Mouse (Mus musculus): ENCODE measurements around the gene Wnk2. TPM values are rescaled to one million over a fixed set of nuclear protein-coding genes. Genes with fewer than 3 reads are reported as not detected.

Gene Wnk2
- polyA plus RNA-seq, 1 experiment: 13.4 TPM

- DNase-seq (ENCODE audit: low read depth): no peak
These were observed 4.5 kb downstream of the Wnk2 start for GRCm38 (mm10) chr13:49143323-49143722.

GRCm38 (mm10) chr13:49142396-49142795, 5.4 kb downstream of the Wnk2 start:
- DNase-seq (ENCODE audit: low read depth): no peak

- DNase-seq (ENCODE audit: low read depth): no peak
These were observed 7.2 kb downstream of the Wnk2 start for GRCm38 (mm10) chr13:49140567-49140966.

GRCm38 (mm10) chr13:49134491-49134890, 13.3 kb downstream of the Wnk2 start:
- no peak for DNase-seq (ENCODE audit: low read depth)

GRCm38 (mm10) chr13:49133125-49133524, 14.7 kb downstream of the Wnk2 start:
- no peak for DNase-seq (ENCODE audit: low read depth)

- DNase-seq (ENCODE audit: low read depth): no peak
These were observed 15.7 kb downstream of the Wnk2 start for GRCm38 (mm10) chr13:49131946-49132687.

GRCm38 (mm10) chr13:49131342-49131855, 16.4 kb downstream of the Wnk2 start:
- DNase-seq (ENCODE audit: low read depth): no peak

- no peak for DNase-seq (ENCODE audit: low read depth)
These were observed 18.0 kb downstream of the Wnk2 start for GRCm38 (mm10) chr13:49129845-49130244.

GRCm38 (mm10) chr13:49129154-49129553, 18.7 kb downstream of the Wnk2 start:
- DNase-seq (ENCODE audit: low read depth): no peak

GRCm38 (mm10) chr13:49127844-49128631, 19.8 kb downstream of the Wnk2 start:
- DNase-seq (ENCODE audit: low read depth): no peak

GRCm38 (mm10) chr13:49122106-49122505, 25.7 kb downstream of the Wnk2 start:
- no peak for DNase-seq (ENCODE audit: low read depth)

GRCm38 (mm10) chr13:49117563-49117962, 30.3 kb downstream of the Wnk2 start:
- DNase-seq (ENCODE audit: low read depth): no peak

GRCm38 (mm10) chr13:49114921-49115320, 32.9 kb downstream of the Wnk2 start:
- no peak for DNase-seq (ENCODE audit: low read depth)

- no peak for DNase-seq (ENCODE audit: low read depth)
These were observed 33.7 kb downstream of the Wnk2 start for GRCm38 (mm10) chr13:49114116-49114515.

- DNase-seq (ENCODE audit: low read depth): no peak
These were observed 34.5 kb downstream of the Wnk2 start for GRCm38 (mm10) chr13:49113345-49113744.

- peak; percentile 28 for DNase-seq (ENCODE audit: low read depth)
These were observed 35.2 kb downstream of the Wnk2 start for GRCm38 (mm10) chr13:49112652-49113051.

GRCm38 (mm10) chr13:49109665-49110064, 38.1 kb downstream of the Wnk2 start:
- no peak for DNase-seq (ENCODE audit: low read depth)

- no peak for DNase-seq (ENCODE audit: low read depth)
These were observed 39.5 kb downstream of the Wnk2 start for GRCm38 (mm10) chr13:49108119-49108846.

GRCm38 (mm10) chr13:49103913-49104312, 43.9 kb downstream of the Wnk2 start:
- no peak for DNase-seq (ENCODE audit: low read depth)

GRCm38 (mm10) chr13:49103235-49103634, 44.6 kb downstream of the Wnk2 start:
- DNase-seq (ENCODE audit: low read depth): no peak

- no peak for DNase-seq (ENCODE audit: low read depth)
These were observed 47.4 kb downstream of the Wnk2 start for GRCm38 (mm10) chr13:49100417-49100816.

GRCm38 (mm10) chr13:49096826-49097225, 51.0 kb downstream of the Wnk2 start:
- DNase-seq (ENCODE audit: low read depth): no peak

Data from gonadal fat pad, adult 2 months (tissue).